Mouse (Mus musculus) intestine, postnatal 0 days (tissue): ENCODE data around the gene Ank2. TPM values are rescaled to one million over a fixed set of nuclear protein-coding genes. Genes with fewer than 3 reads are reported as not detected.
A peak's percentile ranks its signal among the peaks of the same experiment; 100 is the strongest.

ENCODE experiments used
- ATAC-seq: fragments of 200-750 bp; cut with Nextera tagmentation; 2 replicates; pipeline ENCODE4 v1.8.0; 2017; ENCODE audit warnings: mild to moderate bottlenecking, moderate TSS enrichment, moderate library complexity
- H3K27ac ChIP-seq: fragments of 300-500 bp; sonication (generic); 2 replicates; pipeline ENCODE4 v1.5.1; 2014; ENCODE audit warnings: mild to moderate bottlenecking, low read depth, low read length, moderate library complexity
- H3K27me3 ChIP-seq: fragments of 300-500 bp; sonication (generic); replicated peaks from 2 replicates; pipeline ENCODE4 v1.6.1; 2014; ENCODE audit warnings: low read length, mixed read lengths; ENCODE audit not compliant: control insufficient read depth, insufficient read depth
- H3K36me3 ChIP-seq: fragments of 300-500 bp; sonication (generic); 2 replicates; pipeline ENCODE4 v1.6.1; 2014; ENCODE audit warnings: mild to moderate bottlenecking, moderate library complexity; ENCODE audit not compliant: control insufficient read depth, insufficient read depth
- H3K4me1 ChIP-seq: fragments of 300-500 bp; sonication (generic); replicated peaks from 2 replicates; pipeline ENCODE4 v1.6.1; 2014; ENCODE audit warnings: antibody characterized with exemption, low read length, mixed read lengths; ENCODE audit not compliant: control insufficient read depth, insufficient read depth
- H3K4me2 ChIP-seq: fragments of 300-500 bp; sonication (generic); replicated peaks from 2 replicates; pipeline ENCODE4 v1.6.1; 2014; ENCODE audit warnings: low read depth, mild to moderate bottlenecking, moderate library complexity
- H3K4me3 ChIP-seq: fragments of 300-500 bp; sonication (generic); 2 replicates; pipeline ENCODE4 v1.5.1; 2014; ENCODE audit warnings: low read depth, low read length
- H3K9ac ChIP-seq: fragments of 300-500 bp; sonication (generic); 2 replicates; pipeline ENCODE4 v1.6.1; 2014; ENCODE audit warnings: mild to moderate bottlenecking, low read depth, low read length
- H3K9me3 ChIP-seq: fragments of 300-500 bp; sonication (generic); 2 replicates; pipeline ENCODE4 v1.6.1; 2016; ENCODE audit warnings: mixed run types; ENCODE audit not compliant: control insufficient read depth
- CTCF ChIP-seq: sonication (generic); IDR thresholded peaks from 2 replicates; pipeline ENCODE4 v1.5.1; 2016; ENCODE audit warnings: low read depth, mild to moderate bottlenecking, control low read depth, antibody characterized with exemption, moderate library complexity
- WGBS: fragments of 180-500 bp; shearing (Covaris S2); extraction: QIAGEN DNeasy Blood & Tissue Kit; methylation state at CpG from one replicate; pipeline ENCODE4 v1.1.7; 2014; 5-methylcytosine and 5-hydroxymethylcytosine counted together
- polyA plus RNA-seq: library from polyadenylated mRNA; unstranded; fragments of >200 nt; fragmentation: Nextera tagmentation; extraction: Ambion mirVana; gene quantifications from 2 replicates; pipeline ENCODE4 v1.2.1, GENCODE M21; 2015

Ank2 gene
- polyA plus RNA-seq, 1 experiment from 2014 or later, result 9.0 TPM

- Histone ChIP-seq H3K9me3 (no peaks in the 10 kb centered on the region), H3K9ac (no peak overlapping the region), H3K36me3 (no peaks in the 10 kb centered on the region), H3K4me1 (no peaks in the 10 kb centered on the region), H3K27ac (no peak overlapping the region), H3K4me3 (no peak overlapping the region), H3K4me2 (no peak overlapping the region), H3K27me3 (no peaks in the 10 kb centered on the region)
- no peak for ATAC-seq
- 44% methylated on average over 9 of the region's 9 CpGs for WGBS
- TF ChIP-seq CTCF, result no peak
Measured at GRCm38 (mm10) chr3:127451741-127452140, 47.4 kb downstream of the Ank2 start.

GRCm38 (mm10) chr3:127451070-127451469, 48.1 kb downstream of the Ank2 start:
- H3K9ac ChIP-seq, result no peak overlapping the region
- no peak overlapping the region for H3K4me2 ChIP-seq
- no peak overlapping the region for H3K4me3 ChIP-seq
- ATAC-seq, result no peak
- no peaks in the 10 kb centered on the region for H3K27me3 ChIP-seq
- WGBS, result 9% methylated on average over 3 of the region's 3 CpGs
- no peaks in the 10 kb centered on the region for H3K4me1 ChIP-seq
- peak; percentile 84 for TF ChIP-seq CTCF
- H3K9me3 ChIP-seq, result no peaks in the 10 kb centered on the region
- H3K36me3 ChIP-seq, result no peaks in the 10 kb centered on the region
- no peak overlapping the region for H3K27ac ChIP-seq

- WGBS, result 43% methylated on average over 5 of the region's 5 CpGs
- Histone ChIP-seq H3K9me3 (no peaks in the 10 kb centered on the region), H3K36me3 (no peaks in the 10 kb centered on the region), H3K4me2 (no peak overlapping the region), H3K9ac (no peak overlapping the region), H3K27ac (no peak overlapping the region), H3K4me3 (no peak overlapping the region), H3K27me3 (no peaks in the 10 kb centered on the region), H3K4me1 (no peaks in the 10 kb centered on the region)
- ATAC-seq, result no peak
- TF ChIP-seq CTCF, result peak; percentile 69
Measured at GRCm38 (mm10) chr3:127446173-127446572, 53.0 kb downstream of the Ank2 start.

- no peak overlapping the region for H3K9ac ChIP-seq
- no peaks in the 10 kb centered on the region for H3K9me3 ChIP-seq
- no peak for TF ChIP-seq CTCF
- no peak overlapping the region for H3K4me2 ChIP-seq
- H3K27ac ChIP-seq, result no peak overlapping the region
- 62% methylated on average over 3 of the region's 3 CpGs for WGBS
- no peaks in the 10 kb centered on the region for H3K27me3 ChIP-seq
- no peaks in the 10 kb centered on the region for H3K4me1 ChIP-seq
- H3K36me3 ChIP-seq, result no peaks in the 10 kb centered on the region
- no peak overlapping the region for H3K4me3 ChIP-seq
- ATAC-seq, result no peak
Measured at GRCm38 (mm10) chr3:127433291-127433690, 65.9 kb downstream of the Ank2 start.

GRCm38 (mm10) chr3:127429866-127430265, 69.3 kb downstream of the Ank2 start:
- TF ChIP-seq CTCF, result no peak
- WGBS, result 77% methylated on average over 13 of the region's 13 CpGs
- Histone ChIP-seq H3K4me1 (no peaks in the 10 kb centered on the region), H3K4me3 (no peak overlapping the region), H3K9ac (no peak overlapping the region), H3K27ac (no peak overlapping the region), H3K4me2 (no peak overlapping the region), H3K9me3 (no peaks in the 10 kb centered on the region), H3K36me3 (no peaks in the 10 kb centered on the region), H3K27me3 (no peaks in the 10 kb centered on the region)
- no peak for ATAC-seq

GRCm38 (mm10) chr3:127428527-127428926, 70.6 kb downstream of the Ank2 start:
- no peaks in the 10 kb centered on the region for H3K4me1 ChIP-seq
- no peaks in the 10 kb centered on the region for H3K27me3 ChIP-seq
- no peak for ATAC-seq
- H3K4me2 ChIP-seq, result no peak overlapping the region
- no peak overlapping the region for H3K9ac ChIP-seq
- H3K9me3 ChIP-seq, result no peaks in the 10 kb centered on the region
- TF ChIP-seq CTCF, result peak; percentile 52
- no peaks in the 10 kb centered on the region for H3K36me3 ChIP-seq
- WGBS, result 92% methylated on average over 3 of the region's 3 CpGs
- H3K27ac ChIP-seq, result no peak overlapping the region
- H3K4me3 ChIP-seq, result no peak overlapping the region

GRCm38 (mm10) chr3:127416950-127417349, 82.2 kb downstream of the Ank2 start:
- H3K27me3 ChIP-seq, result no peaks in the 10 kb centered on the region
- H3K36me3 ChIP-seq, result no peaks in the 10 kb centered on the region
- H3K9ac ChIP-seq, result no peak overlapping the region
- TF ChIP-seq CTCF, result no peak
- no peaks in the 10 kb centered on the region for H3K4me1 ChIP-seq
- ATAC-seq, result no peak
- H3K4me2 ChIP-seq, result no peak overlapping the region
- H3K27ac ChIP-seq, result no peak overlapping the region
- H3K9me3 ChIP-seq, result no peaks in the 10 kb centered on the region
- H3K4me3 ChIP-seq, result no peak overlapping the region
- 90% methylated on average over 4 of the region's 4 CpGs for WGBS
